Mouse (Mus musculus) frontal cortex, adult 2 months (tissue): ENCODE results near the gene Tamm41. TPM values are rescaled to one million over a fixed set of nuclear protein-coding genes. Genes with fewer than 3 reads are reported as not detected.
A peak's percentile ranks its signal among the peaks of the same experiment; 100 is the strongest.

Experiments used
- DNase-seq, 2 experiments: peaks; one replicate each; pipeline ENCODE4 v3.0.0; 2022; ENCODE audit warnings: low spot score in 1 of 2; ENCODE audit errors: extremely low spot score in 1 of 2
- polyA plus RNA-seq: library from polyadenylated mRNA; depleted of rRNA; stranded (reverse); fragments of >200 nt; gene quantifications from 2 replicates; pipeline ENCODE4 v1.2.3, GENCODE M21; 2012

Gene Tamm41
- polyA plus RNA-seq, 1 experiment = 20.4 TPM

DNA sequence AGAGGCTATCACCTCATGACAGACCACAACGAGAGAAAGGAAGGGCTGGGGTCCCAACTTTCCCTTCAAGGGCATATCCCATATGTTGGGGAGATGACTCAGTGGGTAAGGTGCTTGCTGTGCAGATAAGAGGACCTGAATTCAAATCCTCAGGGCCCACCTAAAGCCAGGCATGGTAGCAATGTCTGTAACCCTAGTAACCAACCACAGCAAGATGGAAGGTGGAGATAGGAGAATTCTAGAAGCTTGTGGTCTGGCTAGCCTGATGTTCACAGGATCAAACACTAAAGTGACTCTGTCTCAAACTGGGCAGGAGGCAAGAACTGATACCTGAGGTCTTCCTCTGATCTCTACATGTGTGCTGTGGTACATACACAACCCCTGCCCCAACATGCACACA, 58.0 kb downstream of the Tamm41 start:
- no peak for DNase-seq

DNA sequence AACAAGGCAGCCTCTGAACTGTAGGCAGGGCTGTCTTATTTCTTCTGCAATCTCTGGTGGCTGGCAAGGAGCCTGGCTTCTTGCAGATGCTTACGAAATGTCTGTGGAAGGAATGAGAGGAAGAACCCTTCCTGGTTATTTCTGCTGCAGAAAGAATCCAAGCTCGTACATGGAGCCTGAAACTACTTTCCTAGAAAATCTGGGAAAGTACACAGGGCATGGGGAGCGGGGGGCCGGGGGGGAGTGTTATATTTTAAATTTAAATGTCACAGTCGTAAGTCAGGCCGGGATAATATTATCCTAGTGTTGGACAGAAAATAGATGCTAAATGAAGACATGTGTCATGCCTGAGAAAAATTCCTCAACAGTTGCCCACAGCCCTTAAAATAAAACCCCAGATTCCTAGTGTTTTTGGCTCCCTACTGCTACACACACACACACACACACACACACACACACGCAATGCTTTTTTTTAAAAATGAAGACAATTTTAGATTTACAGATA, 60.7 kb downstream of the Tamm41 start:
- DNase-seq = peak; percentile 74 to 85

DNA sequence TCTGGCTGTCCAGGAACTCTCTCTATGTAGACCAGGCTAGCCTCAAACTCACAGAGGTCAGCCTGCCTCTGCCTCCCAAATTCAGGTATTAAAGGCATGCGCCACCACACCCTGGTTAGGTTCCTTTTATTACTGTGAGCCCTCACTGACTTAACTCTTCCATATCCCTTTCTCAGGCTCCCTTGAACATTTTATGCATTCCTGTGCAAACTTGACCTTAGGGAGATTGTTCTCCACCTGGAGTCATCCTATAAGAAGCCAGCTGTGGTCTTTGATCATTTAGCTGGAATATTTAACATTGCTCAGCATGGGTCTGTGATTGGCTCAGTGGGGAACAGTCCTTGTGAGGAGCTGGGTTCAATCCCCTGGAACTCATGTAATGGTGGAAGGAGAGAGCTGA, 63.3 kb downstream of the Tamm41 start:
- DNase-seq = no peak

DNA sequence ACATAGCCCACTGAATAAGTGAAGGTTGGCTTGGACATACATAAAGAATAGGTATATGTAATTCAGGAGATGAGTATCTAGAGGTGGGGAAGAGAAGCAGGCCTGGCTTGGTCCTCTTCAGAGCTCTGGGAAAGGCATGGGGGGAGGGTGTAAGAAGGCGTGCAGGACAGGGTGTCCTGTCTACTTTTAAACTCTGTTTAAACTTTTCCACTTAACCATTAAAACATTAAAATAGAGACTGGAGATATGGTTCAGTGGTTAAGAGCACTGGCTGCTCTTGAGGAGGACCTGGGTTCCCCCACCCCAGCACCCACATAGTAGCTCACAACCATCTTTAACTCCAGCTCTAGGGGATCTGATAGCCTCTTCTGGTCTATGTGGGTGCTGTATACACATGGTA, 64.7 kb downstream of the Tamm41 start:
- DNase-seq = no peak

DNA sequence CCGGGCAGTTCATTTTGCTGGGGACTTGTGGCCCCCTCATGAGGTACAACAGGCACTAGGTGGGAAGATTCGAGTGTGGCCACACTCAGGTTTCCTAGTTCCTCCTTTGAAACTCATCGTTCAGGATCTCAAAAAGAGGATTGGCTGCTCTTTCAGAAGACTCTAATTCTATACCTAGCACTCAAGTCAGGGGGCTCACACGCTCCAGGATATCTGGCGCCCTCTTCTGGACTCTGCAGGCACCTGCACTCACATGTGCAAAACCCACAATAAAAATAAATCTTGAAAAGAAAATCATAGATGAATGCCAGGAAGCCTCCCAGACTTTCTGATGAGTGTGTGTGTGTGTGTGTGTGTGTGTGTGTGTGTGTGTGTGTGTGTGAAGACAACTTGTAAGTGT, 66.8 kb downstream of the Tamm41 start:
- no peak for DNase-seq

DNA sequence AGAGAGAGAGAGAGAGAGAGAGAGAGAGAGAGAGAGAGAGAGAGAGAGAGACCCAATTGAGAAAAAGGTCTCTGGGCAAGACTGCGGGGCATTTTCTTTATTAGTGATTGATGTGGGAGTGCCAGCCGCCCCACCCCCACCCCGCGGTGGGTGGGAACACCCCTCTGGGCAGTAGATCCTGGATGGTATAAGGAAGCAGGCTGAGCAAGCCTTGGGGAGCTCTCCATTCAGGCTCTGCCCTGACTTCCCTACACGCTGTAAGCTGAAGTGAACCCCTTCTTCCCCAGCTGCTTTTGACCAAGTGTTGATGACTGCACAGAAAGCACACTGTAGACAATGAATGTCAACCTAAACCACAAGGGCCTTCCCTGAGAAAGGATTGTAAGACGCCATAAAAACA, 67.3 kb downstream of the Tamm41 start:
- no peak for DNase-seq

DNA sequence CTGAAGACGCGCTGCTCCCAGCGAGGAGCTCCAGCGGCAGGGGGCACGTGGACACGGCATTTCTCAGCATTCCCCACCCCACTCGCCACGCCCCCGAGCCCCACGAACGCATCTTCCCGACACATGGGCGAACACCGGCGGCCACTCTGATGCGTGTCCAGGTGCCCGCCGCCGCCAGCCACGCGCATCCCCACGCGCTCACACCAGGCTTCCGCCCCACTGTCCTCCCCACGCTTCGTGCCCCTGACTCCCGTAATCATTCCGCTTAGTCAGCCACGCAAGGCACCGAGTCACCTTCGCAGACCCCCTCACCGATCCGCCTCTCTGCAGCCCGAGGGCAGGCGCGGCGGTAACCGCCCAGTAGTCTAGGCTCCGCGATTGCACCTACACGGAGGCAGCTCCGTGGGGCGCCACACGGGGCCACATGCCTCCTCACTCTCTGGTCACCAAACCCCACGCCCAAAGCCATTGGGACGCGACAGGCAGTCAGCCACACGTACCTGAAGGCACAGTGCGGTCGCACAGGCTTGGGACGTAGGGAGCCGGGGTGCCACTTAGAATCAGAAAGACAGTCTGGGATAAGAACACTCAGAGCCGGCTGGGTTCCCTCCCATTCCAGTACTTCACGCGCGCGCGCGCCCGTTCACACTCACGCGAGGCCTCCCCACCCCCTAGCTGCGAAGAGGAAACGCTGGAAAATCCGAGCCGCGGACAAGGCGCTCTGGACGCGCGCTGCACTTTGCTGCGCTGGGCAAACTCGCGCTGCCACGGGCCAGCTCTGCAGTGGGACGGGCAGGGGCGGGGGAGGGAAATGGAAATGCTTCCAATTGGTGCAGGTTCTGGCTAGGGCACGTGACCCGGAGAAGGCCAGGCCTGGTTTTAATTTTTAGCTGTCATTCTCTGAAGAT, 68.2 kb downstream of the Tamm41 start, which contains the start of gene Vgll4:
TSS of gene Vgll4 (minus strand) at position 782 of the 908 bp plus-strand sequence.
- peak; percentile 47 to 73 for DNase-seq

DNA sequence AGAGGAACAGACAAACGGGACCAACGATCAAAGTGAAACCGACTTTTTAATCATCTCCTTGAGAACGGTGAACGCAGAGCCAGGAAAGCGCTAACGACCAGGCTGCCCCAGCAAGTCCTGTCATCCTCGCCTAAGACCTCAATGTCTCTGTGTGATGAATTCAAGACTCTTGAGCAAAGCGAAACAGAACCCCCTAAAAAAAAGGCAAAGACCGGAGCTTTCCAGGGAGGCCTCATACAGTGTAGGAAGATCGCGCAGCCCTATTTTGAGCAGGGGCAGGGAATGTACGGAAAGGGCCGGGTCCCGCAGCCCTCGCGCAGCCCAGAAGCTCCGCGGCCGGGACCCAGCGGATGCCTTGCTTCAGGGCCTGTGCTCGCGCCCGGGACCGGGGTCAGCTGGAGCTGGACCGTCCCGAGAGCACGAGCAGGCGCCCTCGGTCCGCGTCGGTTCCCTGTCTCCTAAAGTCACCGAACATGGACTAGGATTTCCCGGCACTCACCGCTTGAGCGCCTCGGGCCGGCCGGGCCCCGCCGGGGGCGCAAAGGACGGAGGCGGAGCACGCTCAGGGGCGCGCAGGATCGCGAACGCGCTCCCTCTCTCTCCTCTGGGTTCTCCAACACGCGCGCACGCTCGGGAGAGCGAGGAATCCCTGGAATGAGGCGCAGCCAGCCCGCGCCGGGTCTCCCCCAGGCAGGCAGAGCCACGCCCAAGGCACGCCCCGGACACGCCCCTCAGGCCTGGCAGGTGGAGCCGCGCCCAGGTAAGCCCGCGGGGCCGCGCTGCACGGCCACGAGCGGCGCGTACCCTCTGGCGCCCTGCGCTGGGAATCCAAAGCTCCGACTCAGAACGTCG, 69.1 kb downstream of the Tamm41 start:
- DNase-seq = peak; percentile 79 to 91

DNA sequence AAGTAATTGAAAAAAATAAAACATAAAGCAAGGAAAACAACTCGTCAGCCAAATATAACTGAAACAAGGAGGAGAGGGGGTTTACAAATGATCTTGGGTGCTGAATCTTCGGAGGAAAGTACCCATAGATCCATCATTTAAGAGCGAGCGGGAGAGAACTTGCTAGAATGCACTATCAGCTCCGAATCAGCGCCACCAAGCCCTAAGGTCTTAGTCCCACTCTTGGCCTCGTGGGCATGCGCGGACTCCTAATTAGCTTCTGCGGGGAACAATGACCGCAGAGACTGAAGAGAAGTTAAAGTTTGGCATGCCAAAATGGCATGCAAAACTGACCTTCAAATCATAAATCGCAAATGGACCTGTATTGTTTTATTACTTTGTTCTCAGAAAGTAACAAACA, 70.1 kb downstream of the Tamm41 start:
- no peak for DNase-seq

DNA sequence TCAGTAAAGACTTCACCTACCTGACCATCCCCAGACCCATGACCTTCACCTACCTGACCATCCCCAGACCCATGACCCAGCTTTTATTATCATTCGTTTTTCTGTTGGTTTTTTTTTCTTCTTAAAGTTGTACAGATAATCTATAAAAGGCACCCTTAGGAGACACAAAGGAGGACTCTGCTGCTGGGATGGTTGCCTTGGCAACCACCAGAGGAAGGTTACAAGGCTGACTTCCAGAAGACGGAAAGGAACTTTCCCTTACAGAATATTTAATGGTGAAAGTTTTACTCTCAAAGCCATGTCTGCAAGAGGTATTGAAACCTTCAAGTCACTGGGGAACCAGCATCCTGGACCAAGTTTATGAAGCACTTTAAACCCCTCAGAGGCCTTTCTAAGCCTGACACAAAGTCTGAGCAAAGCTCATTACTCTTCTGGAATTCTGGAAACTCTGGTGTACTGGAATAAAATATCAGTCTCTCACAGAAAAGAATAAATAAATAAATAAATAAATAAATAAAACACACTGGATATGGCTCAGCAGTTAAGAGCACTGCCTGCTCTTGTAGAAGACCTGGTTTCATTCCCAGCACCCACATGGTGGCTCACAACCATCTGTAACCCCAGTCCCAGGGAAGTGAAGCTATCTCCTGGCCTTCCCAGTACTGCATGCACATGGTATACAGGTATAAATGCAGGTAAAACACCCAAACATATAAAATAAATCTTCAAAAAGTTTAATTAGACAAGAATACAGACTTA, 71.1 kb downstream of the Tamm41 start:
- no peak for DNase-seq

DNA sequence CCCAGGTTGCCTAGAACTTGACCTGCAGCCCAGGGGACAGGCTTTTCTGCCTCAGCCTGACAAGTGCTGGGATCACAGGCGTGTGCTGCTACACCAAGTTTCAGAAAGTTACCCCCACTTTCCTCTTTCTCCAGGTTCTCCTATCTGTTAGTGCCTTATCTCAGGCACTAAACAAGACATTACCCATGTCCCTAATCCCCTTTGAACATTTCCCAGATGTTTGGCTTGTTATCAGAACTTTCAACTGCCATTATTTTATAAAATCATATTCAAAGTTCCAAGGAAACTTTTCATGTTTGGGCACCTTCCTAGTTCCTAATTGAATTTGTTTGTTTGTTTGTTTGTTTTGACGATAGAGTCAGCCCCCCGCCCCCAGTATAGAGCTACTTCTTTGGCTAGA, 71.9 kb downstream of the Tamm41 start:
- DNase-seq = no peak

DNA sequence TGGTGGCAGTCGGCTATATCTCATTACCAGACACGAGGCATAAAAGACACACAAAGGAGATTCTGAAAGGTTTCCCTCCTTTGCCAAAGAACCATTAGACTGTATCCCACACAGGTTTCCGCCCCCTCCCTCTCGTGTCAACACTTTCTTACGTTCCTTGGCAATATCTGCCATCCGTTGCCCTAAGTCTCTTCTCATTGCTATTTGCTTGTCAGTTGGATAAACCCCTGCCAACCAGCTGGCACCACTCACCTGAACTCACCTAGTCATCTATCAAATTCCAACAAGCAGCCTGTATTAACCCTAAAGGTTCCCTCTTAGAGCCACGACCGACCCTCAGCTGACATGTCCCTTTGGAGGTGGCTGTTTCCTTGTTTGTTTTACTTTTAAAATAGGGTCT, 72.3 kb downstream of the Tamm41 start:
- DNase-seq = no peak

DNA sequence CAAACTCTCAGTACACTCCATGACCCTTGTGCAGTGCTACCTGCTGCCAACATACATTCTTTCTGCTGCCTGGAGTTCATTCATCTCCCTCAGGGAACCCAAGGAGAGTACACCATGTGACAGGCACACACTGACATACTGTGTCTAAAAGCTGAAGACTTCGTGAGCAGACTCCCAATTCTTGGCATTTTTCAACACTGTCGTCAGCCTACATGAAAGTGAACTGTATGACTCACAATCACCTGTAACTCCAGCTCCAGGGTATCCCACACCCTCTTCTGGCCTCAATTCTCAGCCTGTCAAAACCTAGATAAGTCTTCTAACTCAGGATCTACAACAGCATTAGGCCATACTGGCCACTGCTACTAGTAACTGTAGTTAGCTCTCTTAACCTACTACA, 73.4 kb downstream of the Tamm41 start:
- DNase-seq = no peak

DNA sequence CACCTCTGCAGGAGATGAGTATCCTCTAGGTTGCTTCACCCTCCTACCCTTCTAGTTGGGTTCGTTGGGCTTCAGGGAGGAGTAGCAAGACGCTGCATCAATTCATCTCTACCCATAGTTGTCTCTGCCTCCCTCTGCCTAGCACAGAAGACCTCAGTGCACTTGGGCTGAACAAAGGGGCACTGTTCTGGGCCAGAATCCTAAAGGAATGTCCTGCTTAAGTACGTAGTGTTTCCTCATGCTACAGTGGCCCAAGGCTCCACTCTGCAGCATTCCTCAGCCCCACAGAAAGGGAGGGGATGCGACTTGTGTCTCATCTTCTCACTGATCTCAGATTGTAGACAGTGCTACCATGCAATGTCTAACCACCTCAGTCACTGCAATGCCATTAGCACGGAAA, 74.0 kb downstream of the Tamm41 start:
- DNase-seq = no peak

DNA sequence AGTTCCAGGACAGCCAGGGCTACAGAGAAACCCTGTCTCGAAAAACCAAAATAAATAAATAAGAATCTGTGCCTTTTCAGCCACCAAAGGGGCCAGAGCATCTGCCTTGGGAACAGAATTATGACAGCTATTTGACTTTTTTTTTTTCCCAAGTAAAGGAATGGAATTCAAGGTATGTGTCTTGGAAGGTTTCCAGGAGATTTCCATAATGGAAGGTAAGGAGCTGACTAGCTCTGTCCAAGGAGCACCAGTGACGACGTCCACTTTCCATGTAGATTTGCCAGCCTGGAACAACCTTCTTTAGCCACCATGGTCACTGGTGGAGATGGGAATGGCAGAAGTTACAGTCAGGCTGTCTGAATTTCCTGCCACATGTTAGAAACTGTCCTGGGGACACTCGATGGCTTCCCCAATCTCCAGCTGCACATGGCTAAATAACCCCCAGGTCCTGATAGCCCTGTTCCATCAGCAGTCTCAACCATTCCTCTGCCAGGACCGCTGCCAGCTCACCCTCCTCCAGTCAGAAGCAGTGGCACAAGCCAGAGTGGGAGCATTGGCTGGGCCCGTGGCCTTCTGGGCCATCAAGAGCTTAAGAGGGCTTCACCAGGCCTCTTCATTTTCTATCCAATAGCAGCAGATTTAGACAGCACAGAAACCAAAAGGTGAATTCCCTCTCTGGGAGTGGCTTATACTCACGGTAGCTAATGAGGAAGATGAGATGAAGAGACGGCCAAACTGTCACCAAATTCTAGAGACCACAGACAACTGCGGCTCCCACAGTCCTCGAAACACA, 76.2 kb downstream of the Tamm41 start:
- DNase-seq = no peak

DNA sequence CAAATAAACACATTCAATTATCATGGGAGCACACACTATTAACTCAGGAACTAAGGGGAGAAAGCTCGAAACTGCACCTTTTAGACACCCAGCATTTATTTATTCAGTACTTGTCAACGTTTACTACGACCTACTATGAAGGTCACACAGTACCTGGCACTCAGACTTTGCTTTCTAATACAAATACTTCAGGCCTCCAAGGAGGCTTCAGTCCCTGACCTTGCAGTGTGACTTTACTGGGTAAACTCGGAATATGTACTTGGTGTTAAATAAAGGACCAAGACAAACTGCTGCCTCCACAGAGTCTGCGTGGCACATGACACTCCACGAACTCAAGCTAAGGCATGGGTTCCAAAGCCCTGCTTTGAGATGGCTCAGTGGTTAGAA, 78.7 kb downstream of the Tamm41 start:
- no peak for DNase-seq

DNA sequence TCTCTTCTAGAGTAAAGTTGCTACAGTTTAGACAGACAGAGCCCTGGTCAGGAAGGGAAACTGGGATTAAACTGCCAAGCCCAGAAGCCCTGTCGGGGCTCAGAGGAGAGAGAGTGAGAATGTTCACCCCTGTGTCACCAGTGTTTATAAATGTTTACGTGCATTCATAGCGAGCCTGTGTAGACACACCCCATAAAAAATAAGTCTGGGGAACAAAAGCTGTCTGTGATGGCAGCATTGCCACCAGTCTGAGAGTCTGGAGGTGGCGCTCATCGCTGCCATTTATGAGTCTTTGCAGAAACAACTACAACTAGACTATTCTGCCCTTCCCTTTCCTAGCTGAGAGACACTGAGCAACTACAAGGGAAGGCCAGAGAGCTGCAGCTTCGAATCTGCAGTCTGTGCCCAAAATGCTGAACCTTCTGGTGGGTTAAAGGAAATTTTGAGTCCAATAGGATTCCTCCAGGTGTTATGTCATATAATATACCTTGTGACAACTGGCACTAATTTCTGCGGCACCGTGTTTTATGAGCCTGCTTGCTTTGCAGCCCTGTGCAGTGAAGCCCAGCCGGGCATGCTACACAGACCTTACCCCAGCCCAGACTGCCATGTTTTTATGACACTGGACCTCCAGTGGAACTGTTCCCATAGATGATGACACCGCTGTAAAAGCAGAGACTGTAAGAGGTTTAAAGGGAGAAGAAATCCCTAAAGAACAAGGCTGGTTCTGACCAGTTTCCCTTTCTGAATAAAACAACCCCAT, 79.2 kb downstream of the Tamm41 start:
- DNase-seq = no peak

DNA sequence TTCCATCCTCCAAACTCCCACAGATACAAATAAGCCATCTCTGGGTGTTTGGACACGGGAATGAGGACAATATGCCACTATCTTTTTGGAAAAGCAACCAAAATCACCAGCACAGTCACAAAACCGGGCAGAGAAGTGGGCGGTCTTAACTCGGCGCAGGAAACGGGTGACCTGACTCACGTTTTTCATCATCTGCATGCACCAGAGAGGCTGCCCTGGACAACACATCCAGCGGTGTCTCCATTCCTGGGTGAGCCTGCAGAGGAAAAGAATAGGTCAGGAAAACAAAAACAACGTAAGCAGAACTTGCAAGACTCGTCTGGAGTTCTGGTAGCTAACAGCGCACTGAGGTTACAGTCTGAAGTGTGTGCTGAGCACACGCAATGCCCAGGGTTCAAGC, 79.9 kb downstream of the Tamm41 start:
- DNase-seq = no peak

DNA sequence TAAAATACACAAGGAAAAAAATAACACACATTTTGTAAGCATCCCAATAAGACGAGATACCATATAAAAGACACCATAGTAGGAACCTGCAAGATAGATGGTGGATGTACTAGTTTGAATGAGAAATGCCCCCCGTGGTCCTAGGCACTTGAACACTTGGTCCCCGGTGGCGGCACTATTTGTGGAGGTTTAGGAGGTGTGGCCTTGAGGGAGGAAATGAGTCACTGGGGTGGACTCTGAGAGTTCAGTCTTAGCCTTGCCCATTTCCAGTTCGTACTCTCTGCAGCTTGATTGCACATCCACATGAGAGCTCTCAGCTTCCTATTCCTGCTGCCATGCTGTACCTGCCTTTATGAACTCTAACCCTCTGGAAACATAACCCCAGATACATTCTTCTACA, 83.2 kb downstream of the Tamm41 start:
- DNase-seq = no peak
